Mouse (Mus musculus) neural tube, embryonic 14.5 days (tissue): ENCODE measurements at regions not wholly inside any gene's neighbourhood (a gene's known extent, or its start where the extent isn't known, plus 50 kb on each side); places are given as distances from the start of the nearest gene placed in this dataset.

Experiments used
- ATAC-seq: fragments of 200-750 bp; cut with Nextera tagmentation; 2 replicates; pipeline ENCODE4 v1.8.0; 2017; ENCODE audit warnings: low read depth, mild to moderate bottlenecking, moderate TSS enrichment, moderate library complexity
- H3K27ac ChIP-seq: fragments of 300-500 bp; sonication (generic); 2 replicates; pipeline ENCODE4 v1.5.1; 2014; ENCODE audit warnings: low read depth, mild to moderate bottlenecking, control low read depth, low read length, moderate library complexity, mixed read lengths
- H3K27me3 ChIP-seq: fragments of 300-500 bp; sonication (generic); 2 replicates; pipeline ENCODE4 v1.6.1; 2014; ENCODE audit warnings: low read length; ENCODE audit not compliant: control insufficient read depth, insufficient read depth
- H3K36me3 ChIP-seq: fragments of 300-500 bp; sonication (generic); 2 replicates; pipeline ENCODE4 v1.6.1; 2014; ENCODE audit warnings: low read length, mixed read lengths; ENCODE audit not compliant: control insufficient read depth, insufficient read depth
- H3K4me1 ChIP-seq: fragments of 300-500 bp; sonication (generic); 2 replicates; pipeline ENCODE4 v1.6.1; 2014; ENCODE audit warnings: low read length; ENCODE audit not compliant: control insufficient read depth, insufficient read depth
- H3K4me2 ChIP-seq: fragments of 300-500 bp; sonication (generic); 2 replicates; pipeline ENCODE4 v1.6.1; 2014; ENCODE audit warnings: mild to moderate bottlenecking, low read depth, low read length, control low read depth
- H3K4me3 ChIP-seq: fragments of 300-500 bp; sonication (generic); 2 replicates; pipeline ENCODE4 v1.5.1; 2014; ENCODE audit warnings: low read depth, low read length, control low read depth, mixed read lengths
- H3K9ac ChIP-seq: fragments of 300-500 bp; sonication (generic); replicated peaks from 2 replicates; pipeline ENCODE4 v1.6.1; 2014; ENCODE audit warnings: low read depth, mild to moderate bottlenecking, control low read depth, low read length, mixed read lengths
- H3K9me3 ChIP-seq: fragments of 300-500 bp; sonication (generic); 2 replicates; pipeline ENCODE4 v1.6.1; 2016; ENCODE audit warnings: low read length; ENCODE audit not compliant: control insufficient read depth
- WGBS: fragments of 180-500 bp; shearing (Covaris S2); extraction: QIAGEN DNeasy Blood & Tissue Kit; methylation state at CpG from one replicate; pipeline ENCODE4 v1.1.7; 2014; 5-methylcytosine and 5-hydroxymethylcytosine counted together

- Histone ChIP-seq H3K36me3 (no peaks in the 10 kb centered on the region), H3K27ac (no peak overlapping the region), H3K4me3 (no peak overlapping the region), H3K9me3 (no peaks in the 10 kb centered on the region), H3K4me2 (no peak overlapping the region), H3K9ac (no peak overlapping the region), H3K4me1 (no peaks in the 10 kb centered on the region), H3K27me3 (no peaks in the 10 kb centered on the region)
- no peak for ATAC-seq
- WGBS = 63% methylated on average over 4 of the region's 4 CpGs
Measured at GRCm38 (mm10) chr14:106424714-106425113, 318.7 kb downstream of the Trim52 start.

GRCm38 (mm10) chr14:106428594-106428993, 322.6 kb downstream of the Trim52 start:
- Histone ChIP-seq H3K9me3 (no peaks in the 10 kb centered on the region), H3K4me1 (no peaks in the 10 kb centered on the region), H3K36me3 (no peaks in the 10 kb centered on the region), H3K27me3 (no peaks in the 10 kb centered on the region), H3K4me2 (no peak overlapping the region), H3K27ac (no peak overlapping the region), H3K9ac (no peak overlapping the region), H3K4me3 (no peak overlapping the region)
- no peak for ATAC-seq
- WGBS = 69% methylated on average over 2 of the region's 2 CpGs

GRCm38 (mm10) chr14:106439282-106439681, 333.3 kb downstream of the Trim52 start:
- WGBS = 13% methylated on average over 5 of the region's 5 CpGs
- Histone ChIP-seq H3K4me1 (no peaks in the 10 kb centered on the region), H3K27ac (no peak overlapping the region), H3K36me3 (no peaks in the 10 kb centered on the region), H3K9me3 (no peaks in the 10 kb centered on the region), H3K9ac (no peak overlapping the region), H3K27me3 (no peaks in the 10 kb centered on the region), H3K4me2 (no peak overlapping the region), H3K4me3 (no peak overlapping the region)
- 0 out of 2 replicates have a peak, but pooled peaks have one; percentile 60 for ATAC-seq

GRCm38 (mm10) chr14:106489074-106489473, 383.1 kb downstream of the Trim52 start:
- Histone ChIP-seq H3K4me2 (no peak overlapping the region), H3K4me3 (no peak overlapping the region), H3K9ac (no peak overlapping the region), H3K27ac (no peak overlapping the region), H3K36me3 (no peaks in the 10 kb centered on the region), H3K4me1 (no peaks in the 10 kb centered on the region), H3K27me3 (no peaks in the 10 kb centered on the region), H3K9me3 (no peaks in the 10 kb centered on the region)
- no peak for ATAC-seq
- 94% methylated on average over 7 of the region's 7 CpGs for WGBS

- ATAC-seq = no peak
- Histone ChIP-seq H3K4me1 (no peaks in the 10 kb centered on the region), H3K27ac (no peak overlapping the region), H3K9ac (no peak overlapping the region), H3K36me3 (no peaks in the 10 kb centered on the region), H3K4me2 (no peak overlapping the region), H3K9me3 (no peaks in the 10 kb centered on the region), H3K27me3 (no peaks in the 10 kb centered on the region), H3K4me3 (no peak overlapping the region)
- WGBS = 70% methylated on average over 4 of the region's 4 CpGs
Measured at GRCm38 (mm10) chr14:106491389-106491788, 385.4 kb downstream of the Trim52 start.

- WGBS = 48% methylated on average over 19 of the region's 19 CpGs
- no peak overlapping the region for H3K9ac ChIP-seq
Measured at GRCm38 (mm10) chr14:106500344-106501135, 394.5 kb downstream of the Trim52 start.

GRCm38 (mm10) chr14:106506921-106507320, 400.9 kb downstream of the Trim52 start:
- no peak overlapping the region for H3K27ac ChIP-seq
- no peaks in the 10 kb centered on the region for H3K9me3 ChIP-seq
- H3K36me3 ChIP-seq = no peaks in the 10 kb centered on the region
- no peak overlapping the region for H3K4me3 ChIP-seq
- no peak overlapping the region for H3K4me2 ChIP-seq
- no peaks in the 10 kb centered on the region for H3K27me3 ChIP-seq
- no peak overlapping the region for H3K9ac ChIP-seq
- WGBS = 79% methylated on average over 4 of the region's 4 CpGs
- no peak for ATAC-seq
- H3K4me1 ChIP-seq = no peaks in the 10 kb centered on the region

More at GRCm38 (mm10) chr14:106500344-106501135, 394.5 kb downstream of the Trim52 start:
- Histone ChIP-seq H3K9me3 (no peaks in the 10 kb centered on the region), H3K36me3 (no peaks in the 10 kb centered on the region), H3K4me3 (no peak overlapping the region), H3K27ac (no peak overlapping the region), H3K27me3 (no peaks in the 10 kb centered on the region), H3K4me1 (no peaks in the 10 kb centered on the region), H3K4me2 (no peak overlapping the region)
- peak; percentile 63; the same call in 1 of the 2 replicates for ATAC-seq

GRCm38 (mm10) chr14:106518552-106519358, 412.8 kb downstream of the Trim52 start:
- H3K27me3 ChIP-seq = no peaks in the 10 kb centered on the region
- H3K36me3 ChIP-seq = no peaks in the 10 kb centered on the region
- no peak overlapping the region for H3K4me2 ChIP-seq
- no peak overlapping the region; the same call in 1 of the 2 replicates for H3K27ac ChIP-seq
- ATAC-seq = peak; percentile 54; the same call in 1 of the 2 replicates
- no peaks in the 10 kb centered on the region for H3K9me3 ChIP-seq
- no peaks in the 10 kb centered on the region for H3K4me1 ChIP-seq
- no peak overlapping the region for H3K4me3 ChIP-seq
- 72% methylated on average over 12 of the region's 12 CpGs for WGBS
- H3K9ac ChIP-seq = no peak overlapping the region

GRCm38 (mm10) chr14:106520808-106521207, 414.8 kb downstream of the Trim52 start:
- no peaks in the 10 kb centered on the region for H3K36me3 ChIP-seq
- no peak overlapping the region for H3K27ac ChIP-seq
- no peak overlapping the region for H3K4me2 ChIP-seq
- no peaks in the 10 kb centered on the region for H3K4me1 ChIP-seq
- H3K9ac ChIP-seq = no peak overlapping the region
- no peaks in the 10 kb centered on the region for H3K27me3 ChIP-seq
- no peaks in the 10 kb centered on the region for H3K9me3 ChIP-seq
- ATAC-seq = no peak
- no peak overlapping the region for H3K4me3 ChIP-seq
- 79% methylated on average over 8 of the region's 8 CpGs for WGBS
